Mouse (Mus musculus): ENCODE data around the gene Tyw3.

GRCm38 (mm10) chr3:154550326-154551034 is 46.4 kb downstream of the Tyw3 start:
- TF ChIP-seq CTCF (IDR thresholded peaks at IDR 0.05; ENCODE audit: low read depth, low read length) (no peak), POLR2A (IDR thresholded peaks at IDR 0.05; ENCODE audit: borderline replicate concordance, low read depth, low read length) (no peak)

All from bone marrow macrophage, adult 2 months (primary cell).